Mouse (Mus musculus): Measurements from ENCODE around the gene Cep78. TPM values are rescaled to one million over a fixed set of nuclear protein-coding genes. Genes with fewer than 3 reads are reported as not detected.

The Cep78 gene
- total RNA-seq, 1 experiment, result 19.5 TPM

GRCm38 (mm10) chr19:15998157-15998556, 13.4 kb upstream of the Cep78 start:
- DNase-seq (ENCODE audit: low read depth, low spot score), result peak; percentile 56
- Histone ChIP-seq H3K27ac (ENCODE audit: insufficient read depth, low read depth, low read length, poor library complexity, severe bottlenecking) (no peak overlapping the region), H3K4me3 (ENCODE audit: insufficient read depth in 1 of 2, low read depth in 1 of 2, low read length in 2 of 2, poor library complexity in 1 of 2, severe bottlenecking in 1 of 2) (no peak overlapping the region), H3K4me1 (ENCODE audit: control insufficient read depth in 2 of 2, insufficient read depth in 2 of 2, low read length in 2 of 2, poor library complexity in 1 of 2) (no peaks in the 10 kb centered on the region), H3K9me3 (ENCODE audit: control insufficient read depth, insufficient read depth, low read depth, low read length) (no peaks in the 10 kb centered on the region), H3K36me3 (ENCODE audit: control insufficient read depth, insufficient read depth, low read length, poor library complexity, severe bottlenecking) (no peaks in the 10 kb centered on the region), H3K9ac (ENCODE audit: insufficient read depth, low read depth, low read length, poor library complexity, severe bottlenecking) (no peak overlapping the region)
- in situ Hi-C loops (cut with MboI; ENCODE audit: low sequenced_read_pairs in 2 of 2, unreplicated experiment in 2 of 2), result no loop called here
- TF ChIP-seq ZNF384 (IDR thresholded peaks at IDR 0.05; ENCODE audit: low read depth, low read length) (no peak), ZC3H11A (IDR thresholded peaks at IDR 0.05; ENCODE audit: borderline replicate concordance, low read depth, low read length) (no peak), HCFC1 (IDR thresholded peaks at IDR 0.05; ENCODE audit: borderline replicate concordance, insufficient read depth, low read length) (no peak), CHD2 (IDR thresholded peaks at IDR 0.05; ENCODE audit: low read depth, low read length) (no peak), MAFK (IDR thresholded peaks at IDR 0.05; ENCODE audit: insufficient read depth, low read depth, low read length) (no peak)

GRCm38 (mm10) chr19:15996901-15997564, 12.2 kb upstream of the Cep78 start:
- no peak overlapping the region for H3K27ac ChIP-seq (ENCODE audit: insufficient read depth, low read depth, low read length, poor library complexity, severe bottlenecking)
- H3K4me1 ChIP-seq (ENCODE audit: control insufficient read depth in 2 of 2, insufficient read depth in 2 of 2, low read length in 2 of 2, poor library complexity in 1 of 2), result no peaks in the 10 kb centered on the region
- TF ChIP-seq CHD2 (IDR thresholded peaks at IDR 0.05; ENCODE audit: low read depth, low read length) (no peak), ZC3H11A (IDR thresholded peaks at IDR 0.05; ENCODE audit: borderline replicate concordance, low read depth, low read length) (peak; percentile 39; the same call in 1 of the 2 replicates), ZNF384 (IDR thresholded peaks at IDR 0.05; ENCODE audit: low read depth, low read length) (no peak), MAFK (IDR thresholded peaks at IDR 0.05; ENCODE audit: insufficient read depth, low read depth, low read length) (no peak)
- H3K9ac ChIP-seq (ENCODE audit: insufficient read depth, low read depth, low read length, poor library complexity, severe bottlenecking), result no peak overlapping the region
- H3K9me3 ChIP-seq (ENCODE audit: control insufficient read depth, insufficient read depth, low read depth, low read length), result no peaks in the 10 kb centered on the region
- no peaks in the 10 kb centered on the region for H3K36me3 ChIP-seq (ENCODE audit: control insufficient read depth, insufficient read depth, low read length, poor library complexity, severe bottlenecking)
- in situ Hi-C loops (cut with MboI; ENCODE audit: low sequenced_read_pairs in 2 of 2, unreplicated experiment in 2 of 2), result no loop called here
- DNase-seq (ENCODE audit: low read depth, low spot score), result no peak
- H3K4me3 ChIP-seq (ENCODE audit: insufficient read depth in 1 of 2, low read depth in 1 of 2, low read length in 2 of 2, poor library complexity in 1 of 2, severe bottlenecking in 1 of 2), result no peak overlapping the region

GRCm38 (mm10) chr19:15990102-15990501, 5.3 kb upstream of the Cep78 start:
- TF ChIP-seq HCFC1 (IDR thresholded peaks at IDR 0.05; ENCODE audit: borderline replicate concordance, insufficient read depth, low read length) (no peak), ZC3H11A (IDR thresholded peaks at IDR 0.05; ENCODE audit: borderline replicate concordance, low read depth, low read length) (no peak), ZNF384 (IDR thresholded peaks at IDR 0.05; ENCODE audit: low read depth, low read length) (no peak), MAFK (IDR thresholded peaks at IDR 0.05; ENCODE audit: insufficient read depth, low read depth, low read length) (no peak), CHD2 (IDR thresholded peaks at IDR 0.05; ENCODE audit: low read depth, low read length) (no peak)
- DNase-seq (ENCODE audit: low read depth, low spot score), result no peak
- H3K4me1 ChIP-seq (ENCODE audit: control insufficient read depth in 2 of 2, insufficient read depth in 2 of 2, low read length in 2 of 2, poor library complexity in 1 of 2), result 0 out of 4 replicates have a peak, but pooled peaks cover 0 to 2% of the 10 kb centered on the region in 2 experiments
- H3K9ac ChIP-seq (ENCODE audit: insufficient read depth, low read depth, low read length, poor library complexity, severe bottlenecking), result no peak overlapping the region
- in situ Hi-C loops (cut with MboI; ENCODE audit: low sequenced_read_pairs in 2 of 2, unreplicated experiment in 2 of 2), result no loop called here
- no peaks in the 10 kb centered on the region for H3K36me3 ChIP-seq (ENCODE audit: control insufficient read depth, insufficient read depth, low read length, poor library complexity, severe bottlenecking)
- H3K4me3 ChIP-seq (ENCODE audit: insufficient read depth in 1 of 2, low read depth in 1 of 2, low read length in 2 of 2, poor library complexity in 1 of 2, severe bottlenecking in 1 of 2), result no peak overlapping the region
- H3K27ac ChIP-seq (ENCODE audit: insufficient read depth, low read depth, low read length, poor library complexity, severe bottlenecking), result no peak overlapping the region
- H3K9me3 ChIP-seq (ENCODE audit: control insufficient read depth, insufficient read depth, low read depth, low read length), result no peaks in the 10 kb centered on the region

- H3K9ac ChIP-seq (ENCODE audit: insufficient read depth, low read depth, low read length, poor library complexity, severe bottlenecking), result peak overlapping the region; percentile 65; the same call in 1 of the 2 replicates
Observed at GRCm38 (mm10) chr19:15985172-15985713, 454 bp upstream of the Cep78 start.

More at GRCm38 (mm10) chr19:15985172-15985713, 454 bp upstream of the Cep78 start:
- DNase-seq (ENCODE audit: low read depth, low spot score), result no peak
- peak overlapping the region; percentile 74 for H3K4me3 ChIP-seq (ENCODE audit: insufficient read depth in 1 of 2, low read depth in 1 of 2, low read length in 2 of 2, poor library complexity in 1 of 2, severe bottlenecking in 1 of 2)
- peaks cover 3% of the 10 kb centered on the region; the same call in 1 of the 2 replicates for H3K36me3 ChIP-seq (ENCODE audit: control insufficient read depth, insufficient read depth, low read length, poor library complexity, severe bottlenecking)
- no peak overlapping the region for H3K27ac ChIP-seq (ENCODE audit: insufficient read depth, low read depth, low read length, poor library complexity, severe bottlenecking)
- H3K4me1 ChIP-seq (ENCODE audit: control insufficient read depth in 2 of 2, insufficient read depth in 2 of 2, low read length in 2 of 2, poor library complexity in 1 of 2), result peaks cover 0 to 4% of the 10 kb centered on the region in 2 experiments; a peak in 1 of 4 replicates
- in situ Hi-C loops (cut with MboI; ENCODE audit: low sequenced_read_pairs in 2 of 2, unreplicated experiment in 2 of 2), result no loop called here
- no peak for TF ChIP-seq ZNF384 (IDR thresholded peaks at IDR 0.05; ENCODE audit: low read depth, low read length)
- TF ChIP-seq CHD2 (IDR thresholded peaks at IDR 0.05; ENCODE audit: low read depth, low read length), result no peak
- TF ChIP-seq ZC3H11A (IDR thresholded peaks at IDR 0.05; ENCODE audit: borderline replicate concordance, low read depth, low read length), result no peak
- no peak for TF ChIP-seq MAFK (IDR thresholded peaks at IDR 0.05; ENCODE audit: insufficient read depth, low read depth, low read length)
- no peak for TF ChIP-seq HCFC1 (IDR thresholded peaks at IDR 0.05; ENCODE audit: borderline replicate concordance, insufficient read depth, low read length)
- H3K9me3 ChIP-seq (ENCODE audit: control insufficient read depth, insufficient read depth, low read depth, low read length), result no peaks in the 10 kb centered on the region
